In genomic region chr9:21477707-21478106, GRCm38 (mm10) we compare ENCODE assay signal across 25 mouse cellular contexts. TPM values are rescaled to one million over a fixed set of nuclear protein-coding genes. Genes with fewer than 3 reads are reported as not detected.
DNase-seq lines count a peak whose midpoint lies in the region; ATAC-seq and TF ChIP-seq lines count a peak whose summit lies in the region.
"Had no signal": no experiment of that assay in that cellular context is flagged by ENCODE, and none has a peak within 500 bp of the region (broad histone marks: within the 10 kb centered on the region; RNA-seq: fewer than 3 reads in every experiment).

No protein-coding gene starts in this region.

- H3K9me3 ChIP-seq in forebrain, postnatal 0 days (ENCODE audit: low read length), result no peaks in the 10 kb centered on the region
- H3K9me3 ChIP-seq in forebrain, embryonic 11.5 days (ENCODE audit: control insufficient read depth, low read length), result peaks cover 5% of the 10 kb centered on the region
- no peaks in the 10 kb centered on the region for H3K9me3 ChIP-seq in liver, embryonic 14.5 days (ENCODE audit: control insufficient read depth, low read length)
- no peaks in the 10 kb centered on the region for H3K9me3 ChIP-seq in E14TG2a.4 (ENCODE audit: low read length)
- peaks cover 8% of the 10 kb centered on the region for H3K9me3 ChIP-seq in forebrain, embryonic 10.5 days
- H3K9me3 ChIP-seq: hindbrain, embryonic 13.5 days; liver, embryonic 15.5 days had no signal

- TF ChIP-seq POLR2A in cortical plate, adult 2 months (IDR thresholded peaks at IDR 0.05; ENCODE audit: extremely low read depth, insufficient read depth, low read length), result no peak

- no peak overlapping the region for H3K27ac ChIP-seq in forebrain, postnatal 0 days (ENCODE audit: low read depth, low read length)
- no peak overlapping the region for H3K27ac ChIP-seq in forebrain, embryonic 11.5 days (ENCODE audit: low read depth, low read length)
- H3K27ac ChIP-seq in liver, embryonic 14.5 days, result no peak overlapping the region
- H3K27ac ChIP-seq in cortical plate, adult 2 months (ENCODE audit: insufficient read depth, low read length), result no peak overlapping the region
- H3K27ac ChIP-seq in forebrain, embryonic 10.5 days, result no peak overlapping the region
- H3K27ac ChIP-seq: embryonic facial prominence, embryonic 12.5 days; forebrain, embryonic 13.5 days; heart, embryonic 13.5 days; hindbrain, embryonic 13.5 days; limb, embryonic 13.5 days; liver, embryonic 15.5 days; midbrain, embryonic 13.5 days had no signal

- WGBS in forebrain, postnatal 0 days, result 97% methylated on average over 6 of the region's 6 CpGs
- WGBS in forebrain, embryonic 11.5 days, result 96% methylated on average over 6 of the region's 6 CpGs
- WGBS in liver, embryonic 14.5 days (ENCODE audit: insufficient replicate concordance), result 94% methylated on average over 6 of the region's 6 CpGs
- WGBS in forebrain, embryonic 10.5 days, result 95% methylated on average over 6 of the region's 6 CpGs

- H3K36me3 ChIP-seq in forebrain, postnatal 0 days (ENCODE audit: insufficient read depth), result peaks cover 90% of the 10 kb centered on the region
- peaks cover 14% of the 10 kb centered on the region; the same call in 1 of the 2 replicates for H3K36me3 ChIP-seq in forebrain, embryonic 11.5 days (ENCODE audit: control insufficient read depth, insufficient read depth, low read length)
- H3K36me3 ChIP-seq in liver, embryonic 14.5 days (replicated peaks; ENCODE audit: control insufficient read depth, insufficient read depth, low read depth), result peaks cover 68% of the 10 kb centered on the region
- peaks cover 100% of the 10 kb centered on the region for H3K36me3 ChIP-seq in E14TG2a.4 (ENCODE audit: insufficient read depth, low read length)
- H3K36me3 ChIP-seq in forebrain, embryonic 10.5 days (replicated peaks), result peaks cover 96% of the 10 kb centered on the region

- peak; percentile 43 for TF ChIP-seq CTCF in forebrain, postnatal 0 days (IDR thresholded peaks at IDR 0.05; ENCODE audit: low read depth)
- peak; percentile 50 for TF ChIP-seq CTCF in liver, embryonic 14.5 days (IDR thresholded peaks at IDR 0.05; ENCODE audit: low read depth)
- peak; percentile 75 for TF ChIP-seq CTCF in E14TG2a.4 (conservative IDR thresholded peaks at IDR 0.05; ENCODE audit: low read length)
- TF ChIP-seq CTCF in cortical plate, adult 2 months (IDR thresholded peaks at IDR 0.05; ENCODE audit: extremely low read depth, insufficient read depth, low read length), result 0 out of 2 replicates have a peak, but pooled peaks have one; percentile 5

- no peaks in the 10 kb centered on the region for H3K27me3 ChIP-seq in forebrain, postnatal 0 days (ENCODE audit: insufficient read depth, low read length)
- H3K27me3 ChIP-seq in forebrain, embryonic 11.5 days (ENCODE audit: control insufficient read depth, insufficient read depth, low read length), result no peaks in the 10 kb centered on the region
- H3K27me3 ChIP-seq in liver, embryonic 14.5 days (ENCODE audit: control insufficient read depth, insufficient read depth, low read length), result no peaks in the 10 kb centered on the region
- H3K27me3 ChIP-seq in E14TG2a.4 (ENCODE audit: insufficient read depth, low read length), result no peaks in the 10 kb centered on the region
- H3K27me3 ChIP-seq in forebrain, embryonic 10.5 days (ENCODE audit: poor library complexity, severe bottlenecking), result no peaks in the 10 kb centered on the region
- H3K27me3 ChIP-seq: embryonic facial prominence, embryonic 12.5 days; forebrain, embryonic 13.5 days; heart, embryonic 13.5 days; hindbrain, embryonic 13.5 days; limb, embryonic 13.5 days; liver, embryonic 15.5 days; midbrain, embryonic 13.5 days had no signal

- H3K4me2 ChIP-seq in forebrain, postnatal 0 days (ENCODE audit: low read depth), result no peak overlapping the region
- H3K4me2 ChIP-seq in forebrain, embryonic 11.5 days (ENCODE audit: low read depth, low read length, severe bottlenecking), result no peak overlapping the region
- H3K4me2 ChIP-seq in liver, embryonic 14.5 days (ENCODE audit: low read depth), result no peak overlapping the region
- H3K4me2 ChIP-seq: embryonic facial prominence, embryonic 12.5 days; forebrain, embryonic 13.5 days; heart, embryonic 13.5 days; hindbrain, embryonic 13.5 days; limb, embryonic 13.5 days; liver, embryonic 15.5 days; midbrain, embryonic 13.5 days had no signal

- no peak for TF ChIP-seq EP300 in liver, embryonic 14.5 days (IDR thresholded peaks at IDR 0.05; ENCODE audit: low read depth)

- ATAC-seq in forebrain, postnatal 0 days, result no peak
- ATAC-seq in forebrain, embryonic 11.5 days (replicated peaks; ENCODE audit: low FRiP score), result no peak
- no peak for ATAC-seq in liver, embryonic 14.5 days (ENCODE audit: insufficient read depth)
- ATAC-seq in granulocyte monocyte progenitor cell, adult 5-6 weeks (replicated peaks; ENCODE audit: poor library complexity, severe bottlenecking), result no peak; the same call in 1 of the 2 replicates
- ATAC-seq: forebrain, embryonic 13.5 days; inflammation-experienced regulatory T-cells, adult 6 months; midbrain, embryonic 13.5 days had no signal

- DNase-seq in forebrain, postnatal 0 days, result no peak
- DNase-seq in forebrain, embryonic 11.5 days (ENCODE audit: low spot score), result no peak
- no peak for DNase-seq in liver, embryonic 14.5 days (ENCODE audit: low read depth in 3 of 3, low spot score in 3 of 3)
- DNase-seq in liver, result no peak
- no peak for DNase-seq in forebrain, embryonic 10.5 days (ENCODE audit: extremely low spot score, low spot score)
- DNase-seq: cerebellum, adult 11 months; cerebellum, adult 9-11 months; gastrocnemius, postnatal 10 days; heart, adult 11 months; heart, postnatal 36 days; kidney, adult 8-10 months; kidney, postnatal 14 days; lung, postnatal 10 days; thymus, postnatal 14 days had no signal

- no peak overlapping the region for H3K9ac ChIP-seq in forebrain, postnatal 0 days
- H3K9ac ChIP-seq in forebrain, embryonic 11.5 days (ENCODE audit: low read length), result no peak overlapping the region
- no peak overlapping the region for H3K9ac ChIP-seq in liver, embryonic 14.5 days (replicated peaks)
- H3K9ac ChIP-seq: embryonic facial prominence, embryonic 12.5 days; forebrain, embryonic 13.5 days; heart, embryonic 13.5 days; hindbrain, embryonic 13.5 days; limb, embryonic 13.5 days; liver, embryonic 15.5 days; midbrain, embryonic 13.5 days had no signal

- H3K4me1 ChIP-seq in forebrain, postnatal 0 days (ENCODE audit: insufficient read depth), result no peaks in the 10 kb centered on the region
- H3K4me1 ChIP-seq in forebrain, embryonic 11.5 days (replicated peaks; ENCODE audit: control insufficient read depth, insufficient read depth, low read length), result no peaks in the 10 kb centered on the region
- no peaks in the 10 kb centered on the region for H3K4me1 ChIP-seq in liver, embryonic 14.5 days (replicated peaks; ENCODE audit: control insufficient read depth in 2 of 2, insufficient read depth in 2 of 2, low read length in 1 of 2)
- H3K4me1 ChIP-seq in E14TG2a.4 (replicated peaks; ENCODE audit: low read depth, low read length), result peaks cover 14% of the 10 kb centered on the region
- H3K4me1 ChIP-seq in cortical plate, adult 2 months (ENCODE audit: control insufficient read depth, insufficient read depth, low read length), result peaks cover 3% of the 10 kb centered on the region; the same call in 1 of the 2 replicates
- H3K4me1 ChIP-seq in forebrain, embryonic 10.5 days, result no peaks in the 10 kb centered on the region
- H3K4me1 ChIP-seq: embryonic facial prominence, embryonic 12.5 days; forebrain, embryonic 13.5 days; heart, embryonic 13.5 days; hindbrain, embryonic 13.5 days; limb, embryonic 13.5 days; liver, embryonic 15.5 days; midbrain, embryonic 13.5 days had no signal

- H3K4me3 ChIP-seq in forebrain, postnatal 0 days (ENCODE audit: low read depth, low read length), result no peak overlapping the region
- H3K4me3 ChIP-seq in forebrain, embryonic 11.5 days (ENCODE audit: low read depth, low read length), result no peak overlapping the region
- no peak overlapping the region for H3K4me3 ChIP-seq in liver, embryonic 14.5 days (ENCODE audit: insufficient read depth in 1 of 2, low read depth in 2 of 2, low read length in 2 of 2)
- no peak overlapping the region for H3K4me3 ChIP-seq in E14TG2a.4 (replicated peaks; ENCODE audit: low read length)
- no peak overlapping the region for H3K4me3 ChIP-seq in cortical plate, adult 2 months (ENCODE audit: insufficient read depth, low read length)
- no peak overlapping the region for H3K4me3 ChIP-seq in forebrain, embryonic 10.5 days
- H3K4me3 ChIP-seq: embryonic facial prominence, embryonic 12.5 days; forebrain, embryonic 13.5 days; heart, embryonic 13.5 days; hindbrain, embryonic 13.5 days; limb, embryonic 13.5 days; liver, embryonic 15.5 days; midbrain, embryonic 13.5 days had no signal

RNA-seq across cellular contexts. Expression of gene Tmed1, which starts 32.3 kb away (rescaled TPM):
- total RNA-seq in forebrain, postnatal 0 days (2014; rRNA removed), result 44.2 and 45.1 TPM in 2 replicates
- 51.9 and 52.8 TPM in 2 replicates for polyA plus RNA-seq in forebrain, postnatal 0 days (2015; fragmentation: Nextera tagmentation; extraction: Ambion mirVana)
- 83.1 and 83.5 TPM in 2 replicates for polyA plus RNA-seq in forebrain, embryonic 11.5 days (2014; fragmentation: Nextera tagmentation; extraction: Ambion mirVana)
- 14.8 and 16.3 TPM in 2 replicates for polyA plus RNA-seq in liver, embryonic 14.5 days (2012; rRNA removed)
- polyA plus RNA-seq in liver, embryonic 14.5 days (2014; fragmentation: Nextera tagmentation; extraction: Ambion mirVana), result 24.8 and 26.4 TPM in 2 replicates
- 25.0 and 25.5 TPM in 2 replicates for polyA plus RNA-seq in cortical plate, adult 2 months (2012; rRNA removed)
- total RNA-seq in granulocyte monocyte progenitor cell, adult 5-6 weeks (2014; fragmentation: Nextera tagmentation), result 8.4 and 13.9 TPM in 2 replicates
- 17.4 and 23.6 TPM in 2 replicates for total RNA-seq in granulocyte monocyte progenitor cell, adult 5-6 weeks (2017)
- polyA plus RNA-seq in forebrain, embryonic 10.5 days (2016; fragmentation: Nextera tagmentation; extraction: Ambion mirVana), result 116 and 119 TPM in 2 replicates

RNA-seq across cellular contexts. Expression of gene AB124611, which starts 48.3 kb away (rescaled TPM):
- 0.14 and 2.2 TPM in 2 replicates for total RNA-seq in forebrain, postnatal 0 days (2014; rRNA removed)
- polyA plus RNA-seq in forebrain, postnatal 0 days (2015; fragmentation: Nextera tagmentation; extraction: Ambion mirVana), result 0.87 and 0.98 TPM in 2 replicates
- polyA plus RNA-seq in forebrain, embryonic 11.5 days (2014; fragmentation: Nextera tagmentation; extraction: Ambion mirVana), result 5.6 and 5.7 TPM in 2 replicates
- 5.3 and 5.7 TPM in 2 replicates for polyA plus RNA-seq in liver, embryonic 14.5 days (2012; rRNA removed)
- polyA plus RNA-seq in liver, embryonic 14.5 days (2014; fragmentation: Nextera tagmentation; extraction: Ambion mirVana), result 2.1 and 2.3 TPM in 2 replicates
- polyA plus RNA-seq in cortical plate, adult 2 months (2012; rRNA removed), result 0.49 and 0.86 TPM in 2 replicates
- 17.1 and 27.3 TPM in 2 replicates for total RNA-seq in granulocyte monocyte progenitor cell, adult 5-6 weeks (2014; fragmentation: Nextera tagmentation)
- total RNA-seq in granulocyte monocyte progenitor cell, adult 5-6 weeks (2017), result 20.5 and 24.1 TPM in 2 replicates
- polyA plus RNA-seq in forebrain, embryonic 10.5 days (2016; fragmentation: Nextera tagmentation; extraction: Ambion mirVana), result 4.4 and 5.1 TPM in 2 replicates

RNA-seq across cellular contexts. Expression of gene Dnm2, which starts 53.0 kb away (rescaled TPM):
- total RNA-seq in forebrain, postnatal 0 days (2014; rRNA removed), result 65.6 and 68.5 TPM in 2 replicates
- polyA plus RNA-seq in forebrain, postnatal 0 days (2015; fragmentation: Nextera tagmentation; extraction: Ambion mirVana), result 56.0 and 64.0 TPM in 2 replicates
- polyA plus RNA-seq in forebrain, embryonic 11.5 days (2014; fragmentation: Nextera tagmentation; extraction: Ambion mirVana), result 72.8 and 74.0 TPM in 2 replicates
- 30.7 and 31.6 TPM in 2 replicates for polyA plus RNA-seq in liver, embryonic 14.5 days (2012; rRNA removed)
- 36.8 and 41.8 TPM in 2 replicates for polyA plus RNA-seq in liver, embryonic 14.5 days (2014; fragmentation: Nextera tagmentation; extraction: Ambion mirVana)
- polyA plus RNA-seq in cortical plate, adult 2 months (2012; rRNA removed), result 60.8 and 67.9 TPM in 2 replicates
- 76.9 and 91.2 TPM in 2 replicates for total RNA-seq in granulocyte monocyte progenitor cell, adult 5-6 weeks (2014; fragmentation: Nextera tagmentation)
- 87.7 and 113 TPM in 2 replicates for total RNA-seq in granulocyte monocyte progenitor cell, adult 5-6 weeks (2017)
- 65.9 and 66.3 TPM in 2 replicates for polyA plus RNA-seq in forebrain, embryonic 10.5 days (2016; fragmentation: Nextera tagmentation; extraction: Ambion mirVana)

Comparison
In these comparisons a context has a peak if more than half of its experiments do, and no peak if none do; other contexts are left out.
1. CTCF ChIP-seq: peak in every context shown above with its lines; median percentile 75 in E14TG2a.4; 50 in liver, embryonic 14.5 days; 43 in forebrain, postnatal 0 days; 5 in cortical plate, adult 2 months.